Mouse (Mus musculus): ENCODE measurements around the gene Mapk8. TPM values are rescaled to one million over a fixed set of nuclear protein-coding genes. Genes with fewer than 3 reads are reported as not detected.
"Not testable (repeated sequence)": the region's sequence is repeated elsewhere in the genome, so short reads cannot be mapped to it uniquely, and the experiment has no call there.

The Mapk8 gene
- total RNA-seq, 2 experiments from 2014 or later = 28.8 to 39.0 TPM

GRCm38 (mm10) chr14:33446561-33447023 lies 366 bp downstream of the Mapk8 start:
- no peak for TF ChIP-seq CTCF (IDR thresholded peaks at IDR 0.05)
- DNase-seq = no peak
- Histone ChIP-seq H3K4me3 (peak overlapping the region; percentile 79), H3K27ac (peak overlapping the region; percentile 95)
- intact Hi-C loops (cut with DNase I) = loop anchor here (10.0 kb wide), 1 partner anchor 122 kb away; no protein-coding TSS in a partner anchor

GRCm38 (mm10) chr14:33445962-33446361 lies 996 bp downstream of the Mapk8 start:
- no peak for DNase-seq
- intact Hi-C loops (cut with DNase I) = loop anchor here (10.0 kb wide), 1 partner anchor 121 kb away; no protein-coding TSS in a partner anchor
- peak overlapping the region; percentile 95 for H3K27ac ChIP-seq
- peak overlapping the region; percentile 79 for H3K4me3 ChIP-seq
- TF ChIP-seq CTCF (IDR thresholded peaks at IDR 0.05) = no peak

DNA sequence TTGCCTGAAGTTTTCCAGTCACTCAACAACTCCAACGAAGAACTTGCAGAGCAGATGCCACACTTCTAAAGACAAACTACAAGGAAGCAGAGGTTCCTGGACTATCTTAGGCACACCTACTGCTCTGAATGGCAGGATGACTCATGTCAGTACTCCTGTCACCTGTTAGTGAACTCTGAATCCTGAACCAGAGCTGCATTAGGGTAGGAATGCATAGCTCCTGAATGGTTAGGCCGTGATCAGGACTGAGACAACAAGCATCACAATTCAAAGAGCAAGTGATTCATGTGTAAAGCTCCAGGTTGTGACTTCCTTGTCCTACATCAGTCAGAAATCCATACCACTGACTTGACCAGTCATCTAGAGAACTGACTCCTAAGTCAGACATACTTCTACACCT lies 3.2 kb downstream of the Mapk8 start:
- TF ChIP-seq CTCF (IDR thresholded peaks at IDR 0.05) = no peak
- no peak overlapping the region for H3K27ac ChIP-seq
- no peak overlapping the region for H3K4me3 ChIP-seq
- no peak for DNase-seq
- intact Hi-C loops (cut with DNase I) = loop anchor here (10.0 kb wide), 1 partner anchor 119 kb away; no protein-coding TSS in a partner anchor

DNA sequence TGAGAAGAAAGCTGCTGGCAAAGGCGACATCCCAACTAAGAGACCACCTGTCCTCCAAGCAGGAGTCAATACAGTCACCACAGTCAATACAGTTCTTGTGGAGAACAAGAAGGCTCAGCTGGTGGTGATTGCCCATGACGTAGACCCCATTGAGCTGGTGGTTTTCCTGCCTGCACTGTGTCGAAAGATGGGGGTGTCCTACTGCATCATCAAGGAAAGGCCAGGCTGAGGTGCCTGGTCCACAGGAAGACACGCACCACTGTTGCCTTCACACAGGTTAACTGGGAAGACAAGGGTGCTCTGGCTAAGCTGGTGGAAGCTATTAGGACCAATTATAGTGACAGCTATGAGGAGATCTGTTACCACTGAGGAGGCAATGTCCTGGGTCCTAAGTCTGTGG lies 14.5 kb downstream of the Mapk8 start:
- H3K4me3 ChIP-seq; DNase-seq; intact Hi-C loops (cut with DNase I); H3K27ac ChIP-seq: not testable (repeated sequence)

- no peak for DNase-seq
- no peak overlapping the region for H3K27ac ChIP-seq
- intact Hi-C loops (cut with DNase I) = no loop called here
- TF ChIP-seq CTCF (IDR thresholded peaks at IDR 0.05) = no peak
- H3K4me3 ChIP-seq = no peak overlapping the region
Observed at GRCm38 (mm10) chr14:33424124-33424523, 22.8 kb downstream of the Mapk8 start.

DNA sequence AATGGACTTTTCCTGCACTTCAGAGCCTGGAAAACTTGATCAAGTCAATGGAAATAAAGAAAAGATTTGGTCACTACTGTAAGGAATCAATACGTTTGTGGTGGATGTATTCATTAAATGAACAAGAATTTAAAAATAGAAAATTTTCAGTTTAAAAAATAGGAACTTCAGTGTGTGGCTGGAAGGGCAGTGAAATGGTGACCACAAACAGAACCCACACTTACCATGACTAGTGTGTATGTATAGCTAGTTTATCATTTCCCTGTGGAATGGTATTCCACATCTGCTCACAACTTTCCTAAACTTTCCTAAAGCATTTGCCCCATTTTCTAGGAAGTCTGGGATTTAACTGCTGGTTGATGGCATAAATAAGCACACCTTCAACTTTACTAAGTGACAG lies 24.0 kb downstream of the Mapk8 start:
- TF ChIP-seq CTCF (IDR thresholded peaks at IDR 0.05) = no peak
- DNase-seq = no peak
- no peak overlapping the region for H3K4me3 ChIP-seq
- no peak overlapping the region for H3K27ac ChIP-seq
- intact Hi-C loops (cut with DNase I) = no loop called here

DNA sequence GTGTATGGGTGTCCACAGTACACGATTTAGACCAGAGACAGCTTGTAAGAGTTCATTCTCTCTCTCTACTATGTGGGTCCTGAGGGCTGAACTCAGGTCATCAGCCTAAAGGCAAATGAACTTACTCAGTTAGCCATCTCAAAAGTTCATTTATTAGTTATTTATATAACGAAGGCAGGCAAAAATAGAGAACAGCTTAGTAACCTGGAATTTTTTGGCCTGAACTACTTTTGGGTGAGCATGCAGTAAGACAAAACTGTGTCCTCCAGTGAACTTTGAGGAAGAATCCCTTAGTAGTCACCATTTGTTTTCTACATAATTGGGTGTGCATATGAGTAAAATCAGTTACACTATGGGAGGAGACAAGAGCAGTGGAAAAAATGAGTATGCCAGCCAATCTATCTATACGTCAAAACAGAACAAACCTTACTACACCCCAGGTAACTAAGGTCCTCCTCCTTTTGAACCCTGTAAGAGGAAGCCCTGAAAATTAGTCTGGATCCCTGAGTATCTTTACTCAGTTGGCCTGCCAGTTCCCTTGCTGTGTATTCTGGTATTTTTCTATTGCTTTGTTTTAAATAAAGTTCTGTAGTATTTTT lies 28.5 kb downstream of the Mapk8 start:
- no peak overlapping the region for H3K27ac ChIP-seq
- no peak for DNase-seq
- no peak for TF ChIP-seq CTCF (IDR thresholded peaks at IDR 0.05)
- intact Hi-C loops (cut with DNase I) = no loop called here
- no peak overlapping the region for H3K4me3 ChIP-seq

DNA sequence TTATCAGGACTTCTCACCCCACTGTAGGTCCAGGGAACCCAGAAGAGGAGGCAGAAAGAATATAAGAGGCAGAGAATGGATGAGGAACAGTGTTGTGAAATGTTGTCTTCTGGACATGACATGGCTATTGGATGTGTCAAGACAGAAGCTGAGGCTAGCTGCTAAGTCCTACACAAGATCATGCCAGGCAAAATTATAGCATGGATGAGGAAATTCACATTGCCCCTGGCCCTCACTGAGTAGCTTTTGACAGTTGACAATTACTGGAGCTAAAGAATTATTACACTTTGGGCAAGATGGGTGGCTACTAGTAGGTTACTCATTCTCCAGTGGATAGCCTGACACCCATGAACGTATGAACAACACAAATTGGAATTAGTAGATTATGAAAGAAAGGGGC lies 31.2 kb downstream of the Mapk8 start:
- intact Hi-C loops (cut with DNase I) = no loop called here
- no peak overlapping the region for H3K27ac ChIP-seq
- H3K4me3 ChIP-seq = no peak overlapping the region
- no peak for DNase-seq
- TF ChIP-seq CTCF (IDR thresholded peaks at IDR 0.05) = no peak

DNA sequence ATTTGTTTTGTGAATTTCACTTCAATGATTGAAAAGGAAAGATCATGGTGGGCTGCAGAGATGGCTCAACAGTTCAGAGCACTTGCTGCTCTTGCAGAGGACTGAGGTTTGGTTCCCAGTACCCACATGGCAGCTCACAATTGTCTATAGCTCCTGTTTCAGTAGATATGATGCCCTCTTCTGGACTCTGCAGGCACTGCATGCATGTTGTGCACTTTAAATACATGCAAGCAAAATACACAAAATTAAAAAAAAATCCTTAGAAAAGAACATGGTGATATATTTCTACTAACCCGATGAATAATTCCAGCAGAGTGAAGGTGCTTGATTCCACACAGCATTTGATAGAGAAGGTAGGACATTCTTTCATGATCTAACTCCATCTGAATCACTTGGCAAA lies 44.6 kb downstream of the Mapk8 start:
- Histone ChIP-seq H3K4me3 (no peak overlapping the region), H3K27ac (no peak overlapping the region)
- intact Hi-C loops (cut with DNase I) = no loop called here
- peak; percentile 42 for TF ChIP-seq CTCF (IDR thresholded peaks at IDR 0.05)
- DNase-seq = no peak

- TF ChIP-seq CTCF (IDR thresholded peaks at IDR 0.05) = no peak
- no peak overlapping the region for H3K27ac ChIP-seq
- DNase-seq = no peak
- intact Hi-C loops (cut with DNase I) = no loop called here
- H3K4me3 ChIP-seq = no peak overlapping the region
Observed at GRCm38 (mm10) chr14:33400019-33400418, 46.9 kb downstream of the Mapk8 start.

GRCm38 (mm10) chr14:33398065-33398860 lies 48.7 kb downstream of the Mapk8 start:
- no peak for TF ChIP-seq CTCF (IDR thresholded peaks at IDR 0.05)
- DNase-seq = no peak
- no peak overlapping the region for H3K27ac ChIP-seq
- no peak overlapping the region for H3K4me3 ChIP-seq
- intact Hi-C loops (cut with DNase I) = no loop called here

DNA sequence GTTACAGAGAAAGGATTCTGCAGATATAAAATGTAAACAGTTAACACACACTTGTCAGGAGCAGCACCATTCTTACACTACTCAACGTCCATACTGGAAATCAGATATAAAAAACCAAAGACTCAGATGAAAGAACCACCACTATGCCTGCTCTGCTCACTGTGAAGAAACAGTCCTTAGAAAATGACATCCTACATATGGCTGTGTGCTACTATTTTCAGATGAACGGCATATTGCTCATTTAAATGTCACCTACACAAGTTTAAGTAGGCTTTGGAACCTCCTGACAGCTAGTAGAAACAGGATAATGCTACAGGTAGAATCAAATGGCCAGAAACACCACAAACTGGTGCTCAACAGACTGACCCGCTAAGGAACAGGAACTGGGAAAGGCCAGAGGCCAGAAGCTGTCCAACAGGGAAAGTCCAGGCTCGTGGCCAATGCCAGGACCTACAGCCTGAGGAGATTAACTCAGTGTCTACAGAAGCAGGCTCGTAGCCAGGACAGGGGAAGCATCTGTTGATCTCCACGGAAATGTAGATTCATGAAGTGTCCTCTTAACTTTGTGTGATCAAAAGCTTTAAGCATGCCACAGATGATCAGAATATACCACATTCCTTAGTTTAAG lies 66.0 kb downstream of the Mapk8 start:
- TF ChIP-seq CTCF (IDR thresholded peaks at IDR 0.05) = no peak
- H3K4me3 ChIP-seq = no peak overlapping the region
- H3K27ac ChIP-seq = no peak overlapping the region
- no peak for DNase-seq
- intact Hi-C loops (cut with DNase I) = no loop called here

DNA sequence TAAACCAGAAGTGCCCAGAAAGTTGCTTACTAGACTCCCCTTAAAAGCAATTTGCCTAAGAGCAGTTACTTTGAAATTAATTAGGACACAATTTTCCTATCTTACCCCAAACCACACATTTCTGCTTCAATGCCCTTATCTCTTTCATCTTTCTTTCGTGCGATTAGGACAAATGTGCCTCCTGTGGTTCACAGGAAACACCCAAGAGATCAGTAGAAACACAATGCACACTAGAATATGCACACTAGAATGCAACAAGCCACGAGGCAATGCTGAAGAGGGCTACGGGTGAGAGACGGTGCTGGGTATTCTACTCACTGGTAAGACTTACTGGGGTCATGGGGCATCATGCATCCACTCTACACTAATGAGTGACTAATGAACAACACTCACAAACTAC lies 68.2 kb downstream of the Mapk8 start:
- no peak overlapping the region for H3K4me3 ChIP-seq
- DNase-seq = no peak
- intact Hi-C loops (cut with DNase I) = no loop called here
- TF ChIP-seq CTCF (IDR thresholded peaks at IDR 0.05) = no peak
- no peak overlapping the region for H3K27ac ChIP-seq

Data from gastrocnemius, adult 2 months (tissue).